Mouse (Mus musculus) liver, postnatal 0 days (tissue): ENCODE results near the gene Bpi.

Experiments
- CTCF ChIP-seq: sonication (generic); IDR thresholded peaks from 2 replicates; pipeline ENCODE4 v1.5.1; 2016; ENCODE audit warnings: antibody characterized with exemption, low read depth
- EP300 ChIP-seq: IDR thresholded peaks from 2 replicates; pipeline ENCODE4 v1.6.1; 2016; ENCODE audit warnings: antibody characterized with exemption, low read depth, mild to moderate bottlenecking

DNA sequence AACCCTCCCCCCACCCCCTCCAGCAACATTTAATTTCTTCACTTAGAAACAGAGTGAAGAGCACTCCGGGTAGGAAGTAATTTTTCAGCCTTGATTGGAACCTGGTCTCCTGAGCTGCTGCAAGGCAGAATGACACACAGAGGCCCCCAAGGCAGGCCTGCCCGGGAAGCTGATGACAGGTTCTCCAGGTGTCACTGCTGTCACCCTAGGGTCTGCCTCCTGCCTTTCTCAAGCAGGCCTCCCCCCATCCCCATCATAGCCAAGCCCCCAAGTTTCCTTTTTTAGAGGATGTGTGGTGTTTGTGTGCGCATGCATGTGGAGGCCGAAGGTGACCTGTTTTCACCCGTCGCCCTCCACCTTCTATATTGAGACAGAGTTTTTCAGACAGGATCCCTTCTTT is 25.9 kb downstream of the Bpi start:
- no peak for TF ChIP-seq CTCF
- no peak for TF ChIP-seq EP300
